Mouse (Mus musculus): ENCODE data around the gene Vwce. TPM values are rescaled to one million over a fixed set of nuclear protein-coding genes. Genes with fewer than 3 reads are reported as not detected.

Gene Vwce
- polyA plus RNA-seq, 1 experiment from 2014 or later = 1.4 TPM

DNA sequence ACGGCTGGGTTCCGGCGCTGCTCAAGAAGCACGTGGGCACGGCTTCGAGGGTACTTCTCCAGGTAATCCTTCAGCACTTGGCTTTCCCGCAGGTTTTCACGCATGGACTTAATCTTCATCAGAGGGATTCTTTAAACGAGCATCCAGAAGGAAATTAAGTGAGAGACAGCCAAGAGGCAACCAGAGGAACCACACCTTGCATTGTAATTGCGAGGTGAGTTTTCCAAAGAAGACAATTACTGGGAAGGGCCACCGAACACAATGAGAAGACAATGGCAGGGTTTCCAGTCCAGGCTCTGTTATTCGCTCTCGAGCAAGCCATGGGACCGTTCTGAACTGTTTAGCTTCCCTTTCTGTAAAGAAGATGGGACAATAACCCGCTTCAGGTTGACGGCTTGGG, 42.6 kb downstream of the Vwce start:
- DNase-seq (ENCODE audit: low spot score) (no peak), ATAC-seq (ENCODE audit: insufficient number of reproducible peaks, low FRiP score, low TSS enrichment, low read depth) (no peak)
- Histone ChIP-seq H3K36me3 (ENCODE audit: control insufficient read depth, insufficient read depth, low read length) (no peaks in the 10 kb centered on the region), H3K9ac (ENCODE audit: low read length) (no peak overlapping the region), H3K4me2 (ENCODE audit: low read depth, severe bottlenecking) (no peak overlapping the region), H3K27ac (replicated peaks; ENCODE audit: low read depth, low read length) (no peak overlapping the region), H3K4me3 (ENCODE audit: low read depth, low read length) (no peak overlapping the region), H3K9me3 (ENCODE audit: control insufficient read depth, low read length) (no peaks in the 10 kb centered on the region), H3K4me1 (ENCODE audit: control insufficient read depth, insufficient read depth, low read length) (no peaks in the 10 kb centered on the region), H3K27me3 (ENCODE audit: control insufficient read depth, insufficient read depth, low read length) (no peaks in the 10 kb centered on the region)
- WGBS = 86% methylated on average over 16 of the region's 16 CpGs

- DNase-seq (ENCODE audit: low spot score) = peak; percentile 78
- 46% methylated on average over 6 of the region's 6 CpGs for WGBS
These were observed 44.1 kb downstream of the Vwce start, which contains the start of gene Pga5 for GRCm38 (mm10) chr19:10677915-10678771. Gene Pga5, minus strand, starts transcription at chr19:10678071.

DNA sequence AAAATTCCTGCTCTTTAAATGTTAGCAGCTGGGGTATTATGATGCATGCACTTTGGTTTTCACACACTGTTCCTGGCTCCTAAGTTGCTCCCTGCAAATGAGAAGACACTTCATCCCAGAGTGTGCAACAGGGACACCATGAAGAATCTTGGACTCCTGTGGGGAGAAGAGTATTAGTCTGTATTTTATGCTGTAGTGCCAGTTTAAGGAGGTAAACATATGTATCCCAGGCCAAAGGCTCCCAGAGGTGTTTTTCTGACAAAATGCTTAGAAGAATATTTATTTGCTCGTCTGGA, 44.7 kb downstream of the Vwce start:
- ATAC-seq (ENCODE audit: insufficient number of reproducible peaks, low FRiP score, low TSS enrichment, low read depth) (no peak), DNase-seq (ENCODE audit: low spot score) (no peak)
- Histone ChIP-seq H3K9me3 (ENCODE audit: control insufficient read depth, low read length) (no peaks in the 10 kb centered on the region), H3K27me3 (ENCODE audit: control insufficient read depth, insufficient read depth, low read length) (no peaks in the 10 kb centered on the region), H3K27ac (replicated peaks; ENCODE audit: low read depth, low read length) (no peak overlapping the region), H3K4me3 (ENCODE audit: low read depth, low read length) (no peak overlapping the region), H3K4me1 (ENCODE audit: control insufficient read depth, insufficient read depth, low read length) (no peaks in the 10 kb centered on the region), H3K36me3 (ENCODE audit: control insufficient read depth, insufficient read depth, low read length) (no peaks in the 10 kb centered on the region), H3K9ac (ENCODE audit: low read length) (no peak overlapping the region), H3K4me2 (ENCODE audit: low read depth, severe bottlenecking) (no peak overlapping the region)
- 67% methylated on average over 1 of the region's 1 CpGs for WGBS

More at GRCm38 (mm10) chr19:10677915-10678771, 44.1 kb downstream of the Vwce start, which contains the start of gene Pga5:
- no peaks in the 10 kb centered on the region for H3K4me1 ChIP-seq (ENCODE audit: control insufficient read depth, insufficient read depth, low read length)
- no peak within 1 kb of the TSS for H3K4me2 ChIP-seq (ENCODE audit: low read depth, severe bottlenecking)
- H3K36me3 ChIP-seq (ENCODE audit: control insufficient read depth, insufficient read depth, low read length) = no peaks in the 10 kb centered on the region
- H3K27me3 ChIP-seq (ENCODE audit: control insufficient read depth, insufficient read depth, low read length) = no peaks in the 10 kb centered on the region
- no peak within 1 kb of the TSS for H3K4me3 ChIP-seq (ENCODE audit: low read depth, low read length)
- H3K9ac ChIP-seq (ENCODE audit: low read length) = no peak within 1 kb of the TSS
- no peaks in the 10 kb centered on the region for H3K9me3 ChIP-seq (ENCODE audit: control insufficient read depth, low read length)
- ATAC-seq (ENCODE audit: insufficient number of reproducible peaks, low FRiP score, low TSS enrichment, low read depth) = no peak
- H3K27ac ChIP-seq (replicated peaks; ENCODE audit: low read depth, low read length) = no peak within 1 kb of the TSS

- Histone ChIP-seq H3K36me3 (ENCODE audit: control insufficient read depth, insufficient read depth, low read length) (no peaks in the 10 kb centered on the region), H3K9ac (ENCODE audit: low read length) (no peak overlapping the region), H3K4me1 (ENCODE audit: control insufficient read depth, insufficient read depth, low read length) (no peaks in the 10 kb centered on the region), H3K27me3 (ENCODE audit: control insufficient read depth, insufficient read depth, low read length) (no peaks in the 10 kb centered on the region), H3K9me3 (ENCODE audit: control insufficient read depth, low read length) (no peaks in the 10 kb centered on the region), H3K4me2 (ENCODE audit: low read depth, severe bottlenecking) (no peak overlapping the region), H3K27ac (replicated peaks; ENCODE audit: low read depth, low read length) (no peak overlapping the region), H3K4me3 (ENCODE audit: low read depth, low read length) (no peak overlapping the region)
- no peak for ATAC-seq (ENCODE audit: insufficient number of reproducible peaks, low FRiP score, low TSS enrichment, low read depth)
- no peak for DNase-seq (ENCODE audit: low spot score)
- WGBS = 75% methylated on average over 4 of the region's 4 CpGs
These were observed 47.6 kb downstream of the Vwce start for GRCm38 (mm10) chr19:10681571-10681970.

GRCm38 (mm10) chr19:10685081-10685480, 51.1 kb downstream of the Vwce start:
- no peak overlapping the region for H3K4me2 ChIP-seq (ENCODE audit: low read depth, severe bottlenecking)
- 91% methylated on average over 9 of the region's 9 CpGs for WGBS
- H3K36me3 ChIP-seq (ENCODE audit: control insufficient read depth, insufficient read depth, low read length) = no peaks in the 10 kb centered on the region
- H3K27ac ChIP-seq (replicated peaks; ENCODE audit: low read depth, low read length) = no peak overlapping the region
- H3K9ac ChIP-seq (ENCODE audit: low read length) = no peak overlapping the region
- no peak overlapping the region for H3K4me3 ChIP-seq (ENCODE audit: low read depth, low read length)
- H3K4me1 ChIP-seq (ENCODE audit: control insufficient read depth, insufficient read depth, low read length) = peaks cover 10% of the 10 kb centered on the region; the same call in 1 of the 2 replicates
- ATAC-seq (ENCODE audit: insufficient number of reproducible peaks, low FRiP score, low TSS enrichment, low read depth) (no peak), DNase-seq (ENCODE audit: low spot score) (no peak)
- no peaks in the 10 kb centered on the region for H3K27me3 ChIP-seq (ENCODE audit: control insufficient read depth, insufficient read depth, low read length)
- H3K9me3 ChIP-seq (ENCODE audit: control insufficient read depth, low read length) = no peaks in the 10 kb centered on the region

DNA sequence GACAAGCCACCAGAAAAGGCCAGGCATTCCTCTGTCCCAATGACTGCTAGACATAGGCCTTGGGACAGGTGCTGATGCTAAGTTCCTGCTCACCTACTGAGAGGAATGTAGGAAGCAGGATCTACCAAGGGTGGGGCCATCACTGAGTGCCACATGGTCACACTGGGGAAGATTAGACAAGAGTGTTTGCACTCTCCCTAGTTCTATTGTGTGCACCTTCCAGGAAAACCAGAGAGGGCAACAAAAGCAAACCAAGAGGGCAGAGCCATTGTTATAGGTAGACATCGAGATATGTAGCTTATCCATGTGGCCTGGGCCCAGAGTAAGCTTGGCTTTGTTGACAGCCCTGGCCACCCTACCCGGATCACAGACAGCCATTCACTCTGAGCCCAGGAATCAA, 51.7 kb downstream of the Vwce start:
- Histone ChIP-seq H3K4me1 (ENCODE audit: control insufficient read depth, insufficient read depth, low read length) (peaks cover 10% of the 10 kb centered on the region; the same call in 1 of the 2 replicates), H3K27ac (replicated peaks; ENCODE audit: low read depth, low read length) (no peak overlapping the region), H3K36me3 (ENCODE audit: control insufficient read depth, insufficient read depth, low read length) (no peaks in the 10 kb centered on the region), H3K4me2 (ENCODE audit: low read depth, severe bottlenecking) (no peak overlapping the region), H3K4me3 (ENCODE audit: low read depth, low read length) (no peak overlapping the region), H3K9ac (ENCODE audit: low read length) (no peak overlapping the region), H3K27me3 (ENCODE audit: control insufficient read depth, insufficient read depth, low read length) (no peaks in the 10 kb centered on the region), H3K9me3 (ENCODE audit: control insufficient read depth, low read length) (no peaks in the 10 kb centered on the region)
- no peak for ATAC-seq (ENCODE audit: insufficient number of reproducible peaks, low FRiP score, low TSS enrichment, low read depth)
- DNase-seq (ENCODE audit: low spot score) = no peak
- WGBS = 92% methylated on average over 2 of the region's 2 CpGs

- Histone ChIP-seq H3K27ac (replicated peaks; ENCODE audit: low read depth, low read length) (peak within 1 kb of the TSS; percentile 88), H3K36me3 (ENCODE audit: control insufficient read depth, insufficient read depth, low read length) (no peaks in the 10 kb centered on the region), H3K4me3 (ENCODE audit: low read depth, low read length) (peak within 1 kb of the TSS; percentile 84), H3K4me1 (ENCODE audit: control insufficient read depth, insufficient read depth, low read length) (peaks cover 10% of the 10 kb centered on the region; the same call in 1 of the 2 replicates), H3K4me2 (ENCODE audit: low read depth, severe bottlenecking) (peak within 1 kb of the TSS; percentile 66), H3K9ac (ENCODE audit: low read length) (peak within 1 kb of the TSS; percentile 81), H3K27me3 (ENCODE audit: control insufficient read depth, insufficient read depth, low read length) (no peaks in the 10 kb centered on the region), H3K9me3 (ENCODE audit: control insufficient read depth, low read length) (no peaks in the 10 kb centered on the region)
- DNase-seq (ENCODE audit: low spot score) (peak; percentile 96), ATAC-seq (ENCODE audit: insufficient number of reproducible peaks, low FRiP score, low TSS enrichment, low read depth) (peak; percentile 92)
- WGBS = under 1% methylated on average over 74 of the region's 74 CpGs
These were observed 54.7 kb downstream of the Vwce start, which contains the start of gene Vps37c for GRCm38 (mm10) chr19:10688537-10689352. Gene Vps37c, plus strand, starts transcription at chr19:10688735.

DNA sequence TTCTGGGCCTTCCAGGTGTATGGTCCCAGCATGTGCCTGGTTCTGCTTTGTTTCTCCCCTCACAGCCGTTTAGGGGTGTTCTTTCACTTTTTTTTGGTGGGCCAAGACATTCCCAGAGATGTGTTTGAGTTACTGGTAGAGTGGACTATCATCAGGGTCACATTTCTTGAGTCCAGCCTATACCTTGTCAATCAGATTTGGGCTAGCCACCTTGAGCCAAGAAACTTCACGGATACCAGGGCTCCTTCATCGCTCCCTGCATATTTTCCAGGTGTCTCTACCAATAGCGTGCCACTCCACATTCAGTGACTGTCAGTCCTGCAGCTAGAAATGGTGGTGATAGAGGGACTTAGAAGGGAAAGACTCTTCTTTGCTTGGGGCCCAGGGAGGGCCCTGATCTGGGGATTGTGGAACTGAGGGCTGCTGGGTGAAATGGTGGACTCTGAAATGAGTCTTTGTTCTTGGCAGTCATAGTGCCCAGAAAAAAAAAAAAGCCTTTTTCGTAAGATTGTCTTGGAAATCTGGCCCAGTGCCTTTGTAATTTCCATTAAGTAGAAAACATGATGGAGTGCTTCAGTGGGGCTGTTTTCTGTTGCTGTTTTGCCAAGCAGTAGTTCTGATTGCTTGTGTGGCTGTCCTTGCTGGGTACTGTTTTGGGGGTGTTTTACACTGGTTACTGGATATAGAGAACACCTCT, 55.6 kb downstream of the Vwce start:
- no peak overlapping the region; the same call in 1 of the 2 replicates for H3K27ac ChIP-seq (replicated peaks; ENCODE audit: low read depth, low read length)
- H3K4me1 ChIP-seq (ENCODE audit: control insufficient read depth, insufficient read depth, low read length) = peaks cover 10% of the 10 kb centered on the region; the same call in 1 of the 2 replicates
- peak overlapping the region; percentile 84 for H3K4me3 ChIP-seq (ENCODE audit: low read depth, low read length)
- no peaks in the 10 kb centered on the region for H3K9me3 ChIP-seq (ENCODE audit: control insufficient read depth, low read length)
- H3K9ac ChIP-seq (ENCODE audit: low read length) = peak overlapping the region; percentile 81
- peak overlapping the region; percentile 66 for H3K4me2 ChIP-seq (ENCODE audit: low read depth, severe bottlenecking)
- H3K27me3 ChIP-seq (ENCODE audit: control insufficient read depth, insufficient read depth, low read length) = no peaks in the 10 kb centered on the region
- H3K36me3 ChIP-seq (ENCODE audit: control insufficient read depth, insufficient read depth, low read length) = no peaks in the 10 kb centered on the region
- DNase-seq (ENCODE audit: low spot score) (no peak), ATAC-seq (ENCODE audit: insufficient number of reproducible peaks, low FRiP score, low TSS enrichment, low read depth) (no peak)
- WGBS = 64% methylated on average over 5 of the region's 5 CpGs
